Mouse (Mus musculus): ENCODE results near the gene Fam171a1. TPM values are rescaled to one million over a fixed set of nuclear protein-coding genes. Genes with fewer than 3 reads are reported as not detected.
A peak's percentile ranks its signal among the peaks of the same experiment; 100 is the strongest.

Fam171a1 gene
- total and polyA plus RNA-seq, 3 experiments = 10.8 to 14.3 (median 14.1) TPM

- peaks cover 5% of the 10 kb centered on the region for H3K4me1 ChIP-seq (ENCODE audit: control insufficient read depth, insufficient read depth, low read length)
- intact Hi-C loops (cut with DNase I) = no loop called here
- TF ChIP-seq CTCF (IDR thresholded peaks at IDR 0.05) (no peak), EP300 (IDR thresholded peaks at IDR 0.05; ENCODE audit: insufficient read depth, low read depth, low read length) (no peak), POLR2A (IDR thresholded peaks at IDR 0.05; ENCODE audit: insufficient read depth, low read depth, low read length) (no peak)
- WGBS = 86% methylated on average over 2 of the region's 2 CpGs
- DNase-seq = no peak
- no peaks in the 10 kb centered on the region for H3K27me3 ChIP-seq (ENCODE audit: control insufficient read depth, insufficient read depth, low read length)
- no peaks in the 10 kb centered on the region for H3K79me2 ChIP-seq (replicated peaks; ENCODE audit: control insufficient read depth, insufficient read depth, low read length)
- peak overlapping the region; percentile 4; the same call in 1 of the 2 replicates for H3K27ac ChIP-seq
- H3K36me3 ChIP-seq (ENCODE audit: control insufficient read depth, insufficient read depth, low read length) = peaks cover 5% of the 10 kb centered on the region; the same call in 1 of the 2 replicates
- H3K9ac ChIP-seq (ENCODE audit: low read depth, low read length) = no peak overlapping the region
- no peak overlapping the region for H3K4me3 ChIP-seq
These were observed 12.6 kb upstream of the Fam171a1 start for GRCm38 (mm10) chr2:3101292-3101957.

- Histone ChIP-seq H3K4me3 (no peak overlapping the region), H3K27me3 (ENCODE audit: control insufficient read depth, insufficient read depth, low read length) (no peaks in the 10 kb centered on the region), H3K4me1 (ENCODE audit: control insufficient read depth, insufficient read depth, low read length) (peaks cover 5% of the 10 kb centered on the region), H3K9ac (ENCODE audit: low read depth, low read length) (no peak overlapping the region), H3K79me2 (replicated peaks; ENCODE audit: control insufficient read depth, insufficient read depth, low read length) (no peaks in the 10 kb centered on the region), H3K27ac (peak overlapping the region; percentile 4), H3K36me3 (ENCODE audit: control insufficient read depth, insufficient read depth, low read length) (peaks cover 5% of the 10 kb centered on the region; the same call in 1 of the 2 replicates)
- TF ChIP-seq CTCF (IDR thresholded peaks at IDR 0.05) (no peak), EP300 (IDR thresholded peaks at IDR 0.05; ENCODE audit: insufficient read depth, low read depth, low read length) (peak; percentile 59; the same call in 1 of the 2 replicates)
- WGBS = 15% methylated on average over 3 of the region's 3 CpGs
- intact Hi-C loops (cut with DNase I) = no loop called here
- peak in 1 of 2 experiments; percentile 44 for DNase-seq
These were observed 11.7 kb upstream of the Fam171a1 start for GRCm38 (mm10) chr2:3102360-3102759.

- WGBS = 93% methylated on average over 4 of the region's 4 CpGs
- H3K36me3 ChIP-seq (ENCODE audit: control insufficient read depth, insufficient read depth, low read length) = peaks cover 2% of the 10 kb centered on the region; the same call in 1 of the 2 replicates
- H3K9ac ChIP-seq (ENCODE audit: low read depth, low read length) = no peak overlapping the region
- no peak overlapping the region for H3K27ac ChIP-seq
- peaks cover 7% of the 10 kb centered on the region for H3K4me1 ChIP-seq (ENCODE audit: control insufficient read depth, insufficient read depth, low read length)
- DNase-seq = no peak
- H3K4me3 ChIP-seq = no peak overlapping the region
- intact Hi-C loops (cut with DNase I) = no loop called here
- TF ChIP-seq EP300 (IDR thresholded peaks at IDR 0.05; ENCODE audit: insufficient read depth, low read depth, low read length) (no peak), POLR2A (IDR thresholded peaks at IDR 0.05; ENCODE audit: insufficient read depth, low read depth, low read length) (no peak), CTCF (IDR thresholded peaks at IDR 0.05) (no peak)
- no peaks in the 10 kb centered on the region for H3K79me2 ChIP-seq (replicated peaks; ENCODE audit: control insufficient read depth, insufficient read depth, low read length)
- H3K27me3 ChIP-seq (ENCODE audit: control insufficient read depth, insufficient read depth, low read length) = no peaks in the 10 kb centered on the region
These were observed 6.6 kb upstream of the Fam171a1 start for GRCm38 (mm10) chr2:3107471-3107870.

- Histone ChIP-seq H3K79me2 (replicated peaks; ENCODE audit: control insufficient read depth, insufficient read depth, low read length) (no peaks in the 10 kb centered on the region), H3K4me1 (ENCODE audit: control insufficient read depth, insufficient read depth, low read length) (peaks cover 5% of the 10 kb centered on the region), H3K4me3 (no peak overlapping the region), H3K27ac (peak overlapping the region; percentile 31), H3K36me3 (ENCODE audit: control insufficient read depth, insufficient read depth, low read length) (peaks cover 4% of the 10 kb centered on the region; the same call in 1 of the 2 replicates), H3K9ac (ENCODE audit: low read depth, low read length) (no peak overlapping the region), H3K27me3 (ENCODE audit: control insufficient read depth, insufficient read depth, low read length) (no peaks in the 10 kb centered on the region)
- intact Hi-C loops (cut with DNase I) = no loop called here
- WGBS = 58% methylated on average over 3 of the region's 3 CpGs
- DNase-seq = no peak
- TF ChIP-seq POLR2A (IDR thresholded peaks at IDR 0.05; ENCODE audit: insufficient read depth, low read depth, low read length) (no peak), CTCF (IDR thresholded peaks at IDR 0.05) (no peak), EP300 (IDR thresholded peaks at IDR 0.05; ENCODE audit: insufficient read depth, low read depth, low read length) (no peak)
These were observed 5.6 kb upstream of the Fam171a1 start for GRCm38 (mm10) chr2:3108431-3108830.

GRCm38 (mm10) chr2:3108834-3109233 is 5.2 kb upstream of the Fam171a1 start:
- Histone ChIP-seq H3K9ac (ENCODE audit: low read depth, low read length) (no peak overlapping the region), H3K4me1 (ENCODE audit: control insufficient read depth, insufficient read depth, low read length) (peaks cover 7% of the 10 kb centered on the region), H3K4me3 (no peak overlapping the region), H3K36me3 (ENCODE audit: control insufficient read depth, insufficient read depth, low read length) (peaks cover 4% of the 10 kb centered on the region; the same call in 1 of the 2 replicates), H3K27ac (peak overlapping the region; percentile 31), H3K79me2 (replicated peaks; ENCODE audit: control insufficient read depth, insufficient read depth, low read length) (no peaks in the 10 kb centered on the region), H3K27me3 (ENCODE audit: control insufficient read depth, insufficient read depth, low read length) (no peaks in the 10 kb centered on the region)
- peak in 1 of 2 experiments; percentile 29 for DNase-seq
- intact Hi-C loops (cut with DNase I) = no loop called here
- WGBS = 45% methylated on average over 1 of the region's 1 CpGs
- TF ChIP-seq EP300 (IDR thresholded peaks at IDR 0.05; ENCODE audit: insufficient read depth, low read depth, low read length) (peak; percentile 75), CTCF (IDR thresholded peaks at IDR 0.05) (no peak)

GRCm38 (mm10) chr2:3117855-3118202 is 3.8 kb downstream of the Fam171a1 start:
- Histone ChIP-seq H3K27me3 (ENCODE audit: control insufficient read depth, insufficient read depth, low read length) (no peaks in the 10 kb centered on the region), H3K4me1 (ENCODE audit: control insufficient read depth, insufficient read depth, low read length) (peaks cover 15% of the 10 kb centered on the region), H3K27ac (peak overlapping the region; percentile 54), H3K36me3 (ENCODE audit: control insufficient read depth, insufficient read depth, low read length) (peaks cover 11% of the 10 kb centered on the region), H3K4me3 (peak overlapping the region; percentile 84; the same call in 1 of the 2 replicates), H3K9ac (ENCODE audit: low read depth, low read length) (0 out of 2 replicates have a peak overlapping the region, but pooled peaks have one; percentile 20), H3K79me2 (replicated peaks; ENCODE audit: control insufficient read depth, insufficient read depth, low read length) (no peaks in the 10 kb centered on the region)
- intact Hi-C loops (cut with DNase I) = loop anchor here (1.0 to 10.0 kb wide), 6 partner anchors 55 to 297 kb away; partner anchors contain the start of genes Nmt2 and Rpp38
- 29% methylated on average over 2 of the region's 2 CpGs for WGBS
- DNase-seq = no peak
- no peak for TF ChIP-seq CTCF (IDR thresholded peaks at IDR 0.05)
- TF ChIP-seq EP300 (IDR thresholded peaks at IDR 0.05; ENCODE audit: insufficient read depth, low read depth, low read length) = no peak
- no peak for TF ChIP-seq POLR2A (IDR thresholded peaks at IDR 0.05; ENCODE audit: insufficient read depth, low read depth, low read length)
